In genomic region chr4:45514406-45514805, GRCm38 (mm10) we compare ENCODE assay signal across 8 mouse cellular contexts. TPM values are rescaled to one million over a fixed set of nuclear protein-coding genes. Genes with fewer than 3 reads are reported as not detected.
DNase-seq lines count a peak whose midpoint lies in the region; ATAC-seq lines count a peak whose summit lies in the region.

No protein-coding gene starts in this region.

- 19% methylated on average over 7 of the region's 7 CpGs for WGBS in kidney, embryonic 15.5 days
- 12% methylated on average over 7 of the region's 7 CpGs for WGBS in embryonic facial prominence, embryonic 14.5 days
- WGBS in intestine, embryonic 14.5 days, result 12% methylated on average over 7 of the region's 7 CpGs
- 11% methylated on average over 7 of the region's 7 CpGs for WGBS in midbrain, embryonic 15.5 days

- ATAC-seq in kidney, embryonic 15.5 days (replicated peaks; ENCODE audit: low FRiP score), result no peak
- ATAC-seq in embryonic facial prominence, embryonic 14.5 days (ENCODE audit: low read depth), result 0 out of 2 replicates have a peak, but pooled peaks have one; percentile 34
- no peak for ATAC-seq in intestine, embryonic 14.5 days (replicated peaks; ENCODE audit: low FRiP score, low TSS enrichment, low read depth)
- no peak; the same call in 1 of the 2 replicates for ATAC-seq in midbrain, embryonic 15.5 days (replicated peaks)

- H3K27me3 ChIP-seq in kidney, embryonic 15.5 days, result no peaks in the 10 kb centered on the region
- no peaks in the 10 kb centered on the region for H3K27me3 ChIP-seq in embryonic facial prominence, embryonic 14.5 days (replicated peaks; ENCODE audit: control insufficient read depth, insufficient read depth, low read length)
- no peaks in the 10 kb centered on the region for H3K27me3 ChIP-seq in intestine, embryonic 14.5 days (replicated peaks; ENCODE audit: control insufficient read depth, insufficient read depth, low read length)
- peaks cover 10% of the 10 kb centered on the region; the same call in 1 of the 2 replicates for H3K27me3 ChIP-seq in midbrain, embryonic 15.5 days (replicated peaks)

- peak overlapping the region; percentile 45 for H3K4me2 ChIP-seq in kidney, embryonic 15.5 days
- peak overlapping the region; percentile 31 for H3K4me2 ChIP-seq in embryonic facial prominence, embryonic 14.5 days (ENCODE audit: low read depth, low read length)
- H3K4me2 ChIP-seq in intestine, embryonic 14.5 days (ENCODE audit: low read length), result peak overlapping the region; percentile 25
- peak overlapping the region; percentile 28; the same call in 1 of the 2 replicates for H3K4me2 ChIP-seq in midbrain, embryonic 15.5 days

- DNase-seq in kidney, postnatal 36 days, result no peak
- DNase-seq in embryonic facial prominence, embryonic 14.5 days (ENCODE audit: low spot score), result no peak
- DNase-seq in intestine, embryonic 14.5 days (ENCODE audit: low spot score), result no peak
- no peak for DNase-seq in right cerebral cortex, postnatal 14 days
- no peak for DNase-seq in cerebellum, adult 9-11 months
- no peak for DNase-seq in cerebellum, adult 8-10 months

- no peaks in the 10 kb centered on the region for H3K9me3 ChIP-seq in kidney, embryonic 15.5 days (replicated peaks)
- H3K9me3 ChIP-seq in embryonic facial prominence, embryonic 14.5 days (ENCODE audit: control insufficient read depth, low read length), result no peaks in the 10 kb centered on the region
- no peaks in the 10 kb centered on the region for H3K9me3 ChIP-seq in intestine, embryonic 14.5 days (ENCODE audit: control insufficient read depth, low read length)
- H3K9me3 ChIP-seq in midbrain, embryonic 15.5 days, result no peaks in the 10 kb centered on the region

- peak overlapping the region; percentile 7; the same call in 1 of the 2 replicates for H3K9ac ChIP-seq in kidney, embryonic 15.5 days
- H3K9ac ChIP-seq in embryonic facial prominence, embryonic 14.5 days (ENCODE audit: low read depth, low read length), result no peak overlapping the region
- H3K9ac ChIP-seq in intestine, embryonic 14.5 days (ENCODE audit: low read length), result 0 out of 2 replicates have a peak overlapping the region, but pooled peaks have one; percentile 1
- H3K9ac ChIP-seq in midbrain, embryonic 15.5 days, result no peak overlapping the region

- peak overlapping the region; percentile 79 for H3K27ac ChIP-seq in kidney, embryonic 15.5 days
- peak overlapping the region; percentile 61; the same call in 1 of the 2 replicates for H3K27ac ChIP-seq in embryonic facial prominence, embryonic 14.5 days (replicated peaks; ENCODE audit: low read depth, low read length)
- peak overlapping the region; percentile 52; the same call in 1 of the 2 replicates for H3K27ac ChIP-seq in intestine, embryonic 14.5 days (ENCODE audit: low read depth)
- H3K27ac ChIP-seq in midbrain, embryonic 15.5 days, result peak overlapping the region; percentile 9; the same call in 1 of the 2 replicates

- H3K4me1 ChIP-seq in kidney, embryonic 15.5 days, result peaks cover 76% of the 10 kb centered on the region
- peaks cover 42% of the 10 kb centered on the region for H3K4me1 ChIP-seq in embryonic facial prominence, embryonic 14.5 days (ENCODE audit: control insufficient read depth, insufficient read depth, low read length)
- peaks cover 40% of the 10 kb centered on the region for H3K4me1 ChIP-seq in intestine, embryonic 14.5 days (replicated peaks; ENCODE audit: control insufficient read depth, insufficient read depth, low read length)
- peaks cover 17% of the 10 kb centered on the region for H3K4me1 ChIP-seq in midbrain, embryonic 15.5 days

- no peaks in the 10 kb centered on the region for H3K36me3 ChIP-seq in kidney, embryonic 15.5 days
- H3K36me3 ChIP-seq in embryonic facial prominence, embryonic 14.5 days (ENCODE audit: control insufficient read depth, insufficient read depth, low read length), result no peaks in the 10 kb centered on the region
- no peaks in the 10 kb centered on the region for H3K36me3 ChIP-seq in intestine, embryonic 14.5 days (ENCODE audit: control insufficient read depth, insufficient read depth, low read length)
- no peaks in the 10 kb centered on the region for H3K36me3 ChIP-seq in midbrain, embryonic 15.5 days (replicated peaks)

- H3K4me3 ChIP-seq in kidney, embryonic 15.5 days (replicated peaks), result no peak overlapping the region
- no peak overlapping the region for H3K4me3 ChIP-seq in embryonic facial prominence, embryonic 14.5 days (ENCODE audit: low read depth, low read length)
- no peak overlapping the region for H3K4me3 ChIP-seq in intestine, embryonic 14.5 days (ENCODE audit: low read depth, low read length)
- no peak overlapping the region for H3K4me3 ChIP-seq in midbrain, embryonic 15.5 days

RNA-seq across cellular contexts. Expression of gene Shb, which starts 17.9 kb away (rescaled TPM):
- 3.8 and 4.9 TPM in 2 replicates for polyA plus RNA-seq in kidney, embryonic 15.5 days (2015; fragmentation: Nextera tagmentation; extraction: Ambion mirVana)
- 9.7 and 11.3 TPM in 2 replicates for polyA plus RNA-seq in embryonic facial prominence, embryonic 14.5 days (2014; fragmentation: Nextera tagmentation; extraction: Ambion mirVana)
- polyA plus RNA-seq in intestine, embryonic 14.5 days (2014; fragmentation: Nextera tagmentation; extraction: Ambion mirVana), result 5.3 and 7.3 TPM in 2 replicates
- polyA plus RNA-seq in midbrain, embryonic 15.5 days (2015; fragmentation: Nextera tagmentation; extraction: Ambion mirVana), result 6.3 and 6.7 TPM in 2 replicates

Comparison
In these comparisons a context has a peak if more than half of its experiments do, and no peak if none do; other contexts are left out.
1. H3K27ac ChIP-seq: peak in every context shown above with its lines; median percentile 79 in kidney, embryonic 15.5 days; 61 in embryonic facial prominence, embryonic 14.5 days; 52 in intestine, embryonic 14.5 days; 9 in midbrain, embryonic 15.5 days.
2. H3K9ac ChIP-seq: peak in kidney, embryonic 15.5 days (single experiment) and intestine, embryonic 14.5 days (single experiment); none in embryonic facial prominence, embryonic 14.5 days (single experiment) and midbrain, embryonic 15.5 days (single experiment).
3. Peak in every context shown above with its lines, with median percentiles within 50 percentile points of each other: H3K4me2 ChIP-seq.